Mouse (Mus musculus): Measurements from ENCODE around the gene Ube2e2.
"Not testable (repeated sequence)": the region's sequence is repeated elsewhere in the genome, so short reads cannot be mapped to it uniquely, and the experiment has no call there.

The Ube2e2 gene

GRCm38 (mm10) chr14:18731154-18731553, 162.9 kb downstream of the Ube2e2 start:
- DNase-seq, result peak in 1 of 2 experiments; percentile 7

GRCm38 (mm10) chr14:18720601-18721591, 173.2 kb downstream of the Ube2e2 start:
- no peak for DNase-seq

- no peak for DNase-seq
Measured at GRCm38 (mm10) chr14:18716970-18717369, 177.1 kb downstream of the Ube2e2 start.

- no peak for DNase-seq
Measured at GRCm38 (mm10) chr14:18715529-18715928, 178.5 kb downstream of the Ube2e2 start.

GRCm38 (mm10) chr14:18697662-18698225, 196.3 kb downstream of the Ube2e2 start:
- no peak for DNase-seq

GRCm38 (mm10) chr14:18696418-18696817, 197.6 kb downstream of the Ube2e2 start:
- not testable (repeated sequence) for DNase-seq

GRCm38 (mm10) chr14:18678121-18678836, 215.8 kb downstream of the Ube2e2 start:
- peak; percentile 57 to 66 for DNase-seq

GRCm38 (mm10) chr14:18670712-18671111, 223.4 kb downstream of the Ube2e2 start:
- DNase-seq, result no peak

- no peak for DNase-seq
Measured at GRCm38 (mm10) chr14:18669301-18669935, 224.6 kb downstream of the Ube2e2 start.

- DNase-seq, result not testable (repeated sequence)
Measured at GRCm38 (mm10) chr14:18668309-18668708, 225.8 kb downstream of the Ube2e2 start.

GRCm38 (mm10) chr14:18667755-18668154, 226.3 kb downstream of the Ube2e2 start:
- no peak for DNase-seq

GRCm38 (mm10) chr14:18666251-18666650, 227.8 kb downstream of the Ube2e2 start:
- DNase-seq, result no peak

GRCm38 (mm10) chr14:18665267-18666024, 228.6 kb downstream of the Ube2e2 start:
- DNase-seq, result no peak

GRCm38 (mm10) chr14:18663666-18664065, 230.4 kb downstream of the Ube2e2 start:
- DNase-seq, result no peak

GRCm38 (mm10) chr14:18657777-18658753, 236.0 kb downstream of the Ube2e2 start:
- DNase-seq, result no peak

- DNase-seq, result no peak
Measured at GRCm38 (mm10) chr14:18649123-18649675, 244.9 kb downstream of the Ube2e2 start.

GRCm38 (mm10) chr14:18641656-18642055, 252.4 kb downstream of the Ube2e2 start:
- no peak for DNase-seq

- DNase-seq, result no peak
Measured at GRCm38 (mm10) chr14:18638753-18639456, 255.2 kb downstream of the Ube2e2 start.

- no peak for DNase-seq
Measured at GRCm38 (mm10) chr14:18637739-18638138, 256.3 kb downstream of the Ube2e2 start.

GRCm38 (mm10) chr14:18628170-18628569, 265.9 kb downstream of the Ube2e2 start:
- DNase-seq, result peak in 1 of 2 experiments; percentile 7
